Mouse (Mus musculus) adrenal gland, postnatal 14 days (tissue): ENCODE measurements around the gene Hist2h2be. TPM values are rescaled to one million over a fixed set of nuclear protein-coding genes. Genes with fewer than 3 reads are reported as not detected.
"Not testable (repeated sequence)": the region's sequence is repeated elsewhere in the genome, so short reads cannot be mapped to it uniquely, and the experiment has no call there.

ENCODE experiments used
- DNase-seq: peaks from one replicate; pipeline ENCODE4 v3.0.0; 2021; ENCODE audit warnings: mixed read lengths
- long read RNA-seq, 2 experiments: library from polyadenylated mRNA; stranded (forward); transcript quantifications; one replicate each; pipeline ENCODE4 v2.0.0; 2021
- total RNA-seq: library from RNA; stranded (reverse); gene quantifications from 2 replicates; pipeline ENCODE4 v1.2.3, GENCODE M21; 2021

Gene Hist2h2be
- 9.0 and 12.3 TPM in 2 replicates for total RNA-seq
- long read RNA-seq, experiment 1, transcript Hist2h2be-201 (1 exons, 2,620 nt), result major isoform, 12 of 12 reads
- long read RNA-seq, experiment 1, partial matches to known transcripts, result 0 of 12 reads
- long read RNA-seq, experiment 1, other reads (novel, unspliced or antisense), result 0 of 12 reads
- long read RNA-seq, experiment 2, transcript Hist2h2be-201 (1 exons, 2,620 nt), result major isoform, 9 of 9 reads
- long read RNA-seq, experiment 2, partial matches to known transcripts, result 0 of 9 reads
- long read RNA-seq, experiment 2, other reads (novel, unspliced or antisense), result 0 of 9 reads

GRCm38 (mm10) chr3:96220765-96221639 lies at the start of gene Hist2h2be, which contains the start of gene Hist2h2ac:
Gene Hist2h2be (plus strand): TSS chr3:96221119.
Gene Hist2h2ac (minus strand): TSS chr3:96220880.
- peak; percentile 89 for DNase-seq

- DNase-seq, result no peak
Observed at GRCm38 (mm10) chr3:96171583-96172196, 49.2 kb upstream of the Hist2h2be start.

- peak; percentile 93 for DNase-seq
Observed at GRCm38 (mm10) chr3:96172197-96173178, 48.4 kb upstream of the Hist2h2be start, which contains the start of gene Sf3b4. Gene Sf3b4 (plus strand): TSS chr3:96172332.

GRCm38 (mm10) chr3:96173185-96173584 lies 47.7 kb upstream of the Hist2h2be start:
- DNase-seq, result no peak

DNA sequence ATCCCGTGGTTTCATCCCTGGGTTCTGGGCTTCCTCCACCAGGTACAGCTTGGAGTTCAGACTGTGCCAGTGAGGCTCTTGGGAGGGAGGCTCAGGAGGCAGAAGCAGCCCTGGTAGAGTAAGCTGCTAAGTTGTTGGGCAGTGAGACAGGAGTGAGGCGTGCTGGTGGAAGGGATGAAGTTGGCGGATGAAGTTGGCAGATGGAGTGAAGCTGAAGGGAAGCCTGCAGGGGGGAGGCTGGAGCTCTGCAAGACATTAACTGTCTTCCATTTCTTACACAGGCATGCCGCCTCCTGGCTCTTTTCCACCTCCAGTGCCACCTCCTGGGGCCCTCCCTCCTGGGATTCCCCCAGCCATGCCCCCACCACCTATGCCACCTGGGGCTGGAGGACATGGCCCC lies 46.9 kb upstream of the Hist2h2be start:
- DNase-seq, result not testable (repeated sequence)

GRCm38 (mm10) chr3:96175251-96175650 lies 45.7 kb upstream of the Hist2h2be start:
- DNase-seq, result no peak

GRCm38 (mm10) chr3:96178427-96178826 lies 42.5 kb upstream of the Hist2h2be start:
- DNase-seq, result no peak

DNA sequence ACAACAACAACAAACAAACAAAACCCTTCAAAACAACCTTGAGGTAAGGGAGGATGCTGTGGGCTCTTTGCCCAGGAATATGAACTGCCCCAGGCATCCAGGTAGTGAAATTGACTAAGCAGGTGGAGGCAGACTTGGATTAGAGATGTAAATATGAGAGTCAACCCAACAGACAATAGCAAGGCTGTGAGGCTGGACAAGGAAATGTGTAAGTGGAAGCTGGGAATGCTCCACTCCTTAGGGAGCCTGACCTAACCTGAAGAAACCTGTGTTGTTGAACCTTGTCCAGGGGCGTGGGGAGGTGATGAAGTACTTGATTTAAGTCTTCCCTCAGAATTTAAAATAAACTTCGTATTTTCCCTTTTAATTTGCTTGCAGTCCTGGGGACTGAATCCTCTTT lies 42.0 kb upstream of the Hist2h2be start:
- no peak for DNase-seq

DNA sequence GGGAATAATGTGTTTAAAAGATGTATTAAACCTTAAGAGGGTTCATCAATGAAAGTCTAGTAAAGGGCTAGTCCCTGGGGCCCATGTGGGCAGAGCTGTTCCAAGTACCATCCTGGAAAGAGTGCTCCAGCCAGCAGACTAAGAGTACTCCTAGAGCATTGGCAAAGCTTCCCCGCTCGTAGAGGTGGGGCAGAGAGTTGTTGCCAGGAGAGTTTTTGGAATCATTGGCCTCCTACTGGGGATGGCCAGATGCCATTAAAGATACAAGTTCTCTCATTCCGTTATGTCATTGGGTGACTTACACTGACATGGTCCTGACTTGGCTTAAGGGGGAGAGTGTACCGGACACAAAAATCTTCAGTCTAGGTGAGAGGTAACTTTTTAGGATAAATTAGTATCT lies 41.4 kb upstream of the Hist2h2be start:
- DNase-seq, result peak; percentile 70

- peak; percentile 79 for DNase-seq
Observed at GRCm38 (mm10) chr3:96180727-96181477, 40.0 kb upstream of the Hist2h2be start, which contains the start of gene Sv2a. Gene Sv2a (plus strand): TSS chr3:96181151.

DNA sequence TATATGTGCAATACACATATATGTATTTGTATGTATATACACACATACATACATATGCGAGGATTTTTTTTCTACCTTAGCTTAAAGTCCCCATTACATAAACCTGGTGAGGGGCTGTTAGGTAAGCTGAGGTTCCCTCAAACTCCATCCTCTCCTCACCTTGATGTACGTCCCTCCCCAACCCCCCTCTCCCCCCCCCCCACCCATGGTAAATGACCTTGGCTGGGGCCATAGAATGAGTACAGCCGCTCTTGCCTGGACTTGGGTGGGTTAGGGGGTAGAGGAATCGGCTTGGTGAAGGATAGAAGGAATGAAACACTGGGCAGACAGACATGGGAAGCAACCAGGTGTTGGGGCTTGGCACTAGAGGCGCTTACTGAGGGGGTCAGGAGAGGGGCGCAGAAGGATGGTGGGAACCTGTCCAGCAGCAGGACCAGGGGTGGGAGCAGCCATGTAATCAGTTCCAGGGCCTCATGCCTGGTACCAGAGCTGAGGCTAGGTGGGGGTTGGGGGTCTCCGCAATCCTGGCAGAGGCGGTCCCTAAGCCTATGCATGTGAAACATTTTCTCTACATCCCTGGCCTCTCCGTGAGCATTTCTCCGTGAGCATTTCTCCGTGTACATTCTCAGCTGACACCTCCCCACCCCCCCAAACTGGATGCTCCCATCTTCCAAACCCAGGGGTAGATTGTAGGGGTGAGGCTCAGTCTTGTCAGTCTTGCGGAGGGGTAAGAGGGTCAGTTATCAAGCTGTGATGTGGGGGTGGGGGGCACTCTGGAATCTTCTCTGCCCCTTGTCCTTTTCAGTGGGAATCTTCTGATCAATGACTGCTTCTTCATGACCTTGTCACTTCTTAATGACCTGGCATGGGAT lies 39.2 kb upstream of the Hist2h2be start:
- DNase-seq, result no peak

- DNase-seq, result no peak
Observed at GRCm38 (mm10) chr3:96182382-96182776, 38.5 kb upstream of the Hist2h2be start.

DNA sequence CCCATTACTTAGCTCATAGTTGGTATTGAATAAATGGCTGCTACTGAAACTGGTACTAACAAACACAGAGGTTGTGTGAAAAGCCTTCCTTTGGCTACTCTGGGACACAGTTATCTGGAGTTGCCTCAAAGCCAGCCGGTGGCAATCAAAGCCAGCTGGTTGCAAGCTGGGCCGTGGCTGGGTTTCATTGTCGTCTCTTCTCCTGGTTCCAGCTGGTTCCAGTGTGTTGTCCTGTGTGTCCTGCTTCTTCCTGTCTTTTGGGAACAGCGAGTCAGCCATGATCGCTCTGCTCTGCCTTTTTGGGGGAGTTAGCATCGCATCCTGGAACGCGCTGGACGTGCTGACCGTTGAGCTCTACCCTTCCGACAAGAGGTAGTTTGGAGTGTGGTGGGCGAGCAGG lies 27.9 kb upstream of the Hist2h2be start:
- DNase-seq, result no peak

- DNase-seq, result no peak
Observed at GRCm38 (mm10) chr3:96194966-96195365, 26.0 kb upstream of the Hist2h2be start.

- no peak for DNase-seq
Observed at GRCm38 (mm10) chr3:96195616-96196313, 25.2 kb upstream of the Hist2h2be start.

- no peak for DNase-seq
Observed at GRCm38 (mm10) chr3:96196437-96197128, 24.3 kb upstream of the Hist2h2be start.

- peak; percentile 92 for DNase-seq
Observed at GRCm38 (mm10) chr3:96197129-96197749, 23.7 kb upstream of the Hist2h2be start.

DNA sequence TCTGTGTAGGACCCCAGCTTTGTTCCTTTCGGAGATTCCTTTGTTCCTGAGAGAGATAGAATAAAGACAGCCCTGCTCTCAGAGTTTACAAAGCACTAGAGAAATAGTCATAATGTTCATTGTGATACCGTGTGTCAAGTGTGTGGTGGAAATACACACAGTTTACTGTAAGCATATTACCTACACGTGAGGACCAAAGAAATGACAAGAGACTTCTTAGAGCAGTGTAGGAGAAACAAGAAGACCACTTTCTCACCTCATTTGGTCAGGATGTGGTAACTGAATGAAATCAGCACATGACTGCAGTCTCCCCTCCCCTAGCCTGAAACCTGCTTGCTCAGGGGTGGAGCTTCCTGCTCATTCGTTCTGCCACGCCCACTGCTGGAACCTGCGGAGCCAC lies 22.7 kb upstream of the Hist2h2be start:
- no peak for DNase-seq
